Mouse (Mus musculus) myocyte (in vitro differentiated cells): ENCODE measurements around the gene Olfr461.

Source experiments
- CEBPB ChIP-seq: IDR thresholded peaks from 2 replicates; pipeline ENCODE4 v1.6.1; 2011; ENCODE audit warnings: mild to moderate bottlenecking, moderate library complexity; ENCODE audit not compliant: poor library complexity, insufficient read depth, severe bottlenecking
- MAX ChIP-seq: IDR thresholded peaks from one replicate; pipeline ENCODE4 v1.6.1; 2011; ENCODE audit warnings: low read depth, mild to moderate bottlenecking, control low read depth
- MYOG ChIP-seq, 3 experiments: IDR thresholded peaks; one replicate each; pipeline ENCODE4 v1.6.1; 2011; ENCODE audit warnings: control low read depth in 2 of 3, low read depth in 2 of 3, mild to moderate bottlenecking in 2 of 3; ENCODE audit not compliant: insufficient read length in 2 of 3, control insufficient read depth in 1 of 3, insufficient read depth in 1 of 3
- POLR2A ChIP-seq: IDR thresholded peaks from one replicate; pipeline ENCODE4 v1.6.1; 2011; ENCODE audit warnings: low read depth, mild to moderate bottlenecking, control low read depth, moderate library complexity; ENCODE audit not compliant: insufficient read length
- REST ChIP-seq: IDR thresholded peaks from one replicate; pipeline ENCODE4 v1.6.1; 2011; ENCODE audit warnings: mild to moderate bottlenecking, control low read depth, moderate library complexity; ENCODE audit not compliant: insufficient read depth, insufficient read length
- SRF ChIP-seq: IDR thresholded peaks from one replicate; pipeline ENCODE4 v1.6.1; 2011; ENCODE audit warnings: low read depth; ENCODE audit not compliant: control insufficient read depth, insufficient read length

- TF ChIP-seq REST (no peak), POLR2A (no peak), CEBPB (no peak), SRF (no peak), MAX (no peak), MYOG (IDR thresholded peaks at IDR 0.05; ENCODE audit: control insufficient read depth in 1 of 3, insufficient read depth in 1 of 3, insufficient read length in 2 of 3, low read depth in 2 of 3) (no peak)
These were observed 14.3 kb upstream of the Olfr461 start, which contains the start of gene Olfr460 for GRCm38 (mm10) chr6:40569187-40569586.
